Mouse (Mus musculus): ENCODE measurements at regions not wholly inside any gene's neighbourhood (a gene's known extent, or its start where the extent isn't known, plus 50 kb on each side); places are given as distances from the start of the nearest gene placed in this dataset.

DNA sequence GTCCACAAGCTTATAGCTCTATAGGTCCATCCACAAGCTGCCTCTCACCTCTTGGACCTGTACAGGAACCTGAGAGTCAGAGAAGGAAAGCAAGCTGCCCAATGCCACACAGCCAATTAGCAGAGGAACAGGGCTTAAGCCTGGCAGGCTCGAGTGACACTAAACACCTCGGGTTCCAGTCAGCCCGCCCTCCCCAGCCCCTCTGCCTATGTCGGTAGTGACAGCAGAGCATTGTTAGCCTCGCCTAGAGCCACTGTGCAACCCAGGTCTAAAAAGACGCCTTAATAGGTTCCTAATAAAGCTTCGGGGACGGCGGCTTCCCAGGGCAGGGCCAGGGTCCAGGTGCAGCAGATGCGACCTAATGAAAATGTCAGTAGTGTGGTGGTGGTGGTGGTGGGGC is 66.3 kb downstream of the Cstad start:
- no peak for TF ChIP-seq POLR2A (IDR thresholded peaks at IDR 0.05; ENCODE audit: low read depth, low read length)
- TF ChIP-seq CTCF (IDR thresholded peaks at IDR 0.05; ENCODE audit: borderline replicate concordance, insufficient read depth, low read length): no peak

Measured in embryonic fibroblast, embryonic 13.5 days (primary cell).